In genomic region chr2:170222819-170223218, GRCm38 (mm10) we compare ENCODE assay signal across 8 mouse cellular contexts.
DNase-seq lines count a peak whose midpoint lies in the region; ATAC-seq and TF ChIP-seq lines count a peak whose summit lies in the region.

No protein-coding gene starts in this region.

- no peak for TF ChIP-seq EP300 in heart, postnatal 0 days (IDR thresholded peaks at IDR 0.05; ENCODE audit: low read depth)
- peak; percentile 70 for TF ChIP-seq EP300 in liver, postnatal 0 days (IDR thresholded peaks at IDR 0.05; ENCODE audit: low read depth)

- no peaks in the 10 kb centered on the region for H3K36me3 ChIP-seq in heart, embryonic 10.5 days
- H3K36me3 ChIP-seq in heart, postnatal 0 days (replicated peaks; ENCODE audit: control insufficient read depth, insufficient read depth, low read length) = no peaks in the 10 kb centered on the region
- H3K36me3 ChIP-seq in liver, postnatal 0 days (replicated peaks; ENCODE audit: insufficient read depth, low read length) = no peaks in the 10 kb centered on the region

- no peaks in the 10 kb centered on the region for H3K27me3 ChIP-seq in heart, embryonic 10.5 days (ENCODE audit: insufficient read depth, poor library complexity, severe bottlenecking)
- H3K27me3 ChIP-seq in heart, postnatal 0 days (ENCODE audit: control insufficient read depth, insufficient read depth, low read length) = no peaks in the 10 kb centered on the region
- H3K27me3 ChIP-seq in liver, postnatal 0 days (ENCODE audit: insufficient read depth, low read length) = no peaks in the 10 kb centered on the region

- TF ChIP-seq POLR2A in brain, embryonic 14.5 days (IDR thresholded peaks at IDR 0.05; ENCODE audit: borderline replicate concordance, extremely low read depth, insufficient read depth, insufficient read length, poor library complexity, severe bottlenecking) = no peak

- no peak overlapping the region; the same call in 1 of the 2 replicates for H3K9ac ChIP-seq in heart, postnatal 0 days (replicated peaks; ENCODE audit: low read depth, low read length)
- no peak overlapping the region for H3K9ac ChIP-seq in liver, postnatal 0 days (replicated peaks)

- peak overlapping the region; percentile 51 for H3K4me2 ChIP-seq in heart, postnatal 0 days (ENCODE audit: low read depth, low read length)
- H3K4me2 ChIP-seq in liver, postnatal 0 days (ENCODE audit: low read depth, low read length) = peak overlapping the region; percentile 83

- ATAC-seq in heart, postnatal 0 days (ENCODE audit: insufficient read depth, low read depth) = no peak
- peak; percentile 32 for ATAC-seq in liver, postnatal 0 days

- no peak for TF ChIP-seq CTCF in brain, embryonic 14.5 days (IDR thresholded peaks at IDR 0.05; ENCODE audit: borderline replicate concordance, extremely low read depth, insufficient read depth, insufficient read length)
- TF ChIP-seq CTCF in heart, postnatal 0 days (IDR thresholded peaks at IDR 0.05; ENCODE audit: low read depth) = no peak
- no peak for TF ChIP-seq CTCF in liver, postnatal 0 days (IDR thresholded peaks at IDR 0.05; ENCODE audit: low read depth)

- no peaks in the 10 kb centered on the region for H3K9me3 ChIP-seq in heart, embryonic 10.5 days
- no peaks in the 10 kb centered on the region for H3K9me3 ChIP-seq in heart, postnatal 0 days (replicated peaks; ENCODE audit: control insufficient read depth, low read length)
- no peaks in the 10 kb centered on the region for H3K9me3 ChIP-seq in liver, postnatal 0 days (ENCODE audit: low read length)

- peak; percentile 85 for DNase-seq in heart, embryonic 10.5 days (ENCODE audit: low spot score)
- no peak for DNase-seq in heart, postnatal 36 days
- DNase-seq in brain, embryonic 14.5 days (ENCODE audit: low read depth) = peak; percentile 83
- peak; percentile 56 for DNase-seq in heart, postnatal 0 days (ENCODE audit: low spot score)
- DNase-seq in liver, postnatal 0 days = no peak
- DNase-seq in layer of hippocampus, adult 8-10 months (ENCODE audit: low spot score in 2 of 2) = no peak
- no peak for DNase-seq in testis, postnatal 14 days (ENCODE audit: low spot score)
- no peak for DNase-seq in adrenal gland, postnatal 25 days

- peak overlapping the region; percentile 92 for H3K27ac ChIP-seq in heart, embryonic 10.5 days
- peak overlapping the region; percentile 37 for H3K27ac ChIP-seq in heart, postnatal 0 days (ENCODE audit: low read depth)
- peak overlapping the region; percentile 34; the same call in 1 of the 2 replicates for H3K27ac ChIP-seq in liver, postnatal 0 days (ENCODE audit: low read depth)

- peak overlapping the region; percentile 59 for H3K4me3 ChIP-seq in heart, embryonic 10.5 days
- peak overlapping the region; percentile 4; the same call in 1 of the 2 replicates for H3K4me3 ChIP-seq in heart, postnatal 0 days (ENCODE audit: low read depth, low read length)
- no peak overlapping the region for H3K4me3 ChIP-seq in liver, postnatal 0 days (ENCODE audit: low read depth, low read length)

- 2% methylated on average over 6 of the region's 6 CpGs for WGBS in heart, embryonic 10.5 days
- WGBS in heart, postnatal 0 days = 1% methylated on average over 6 of the region's 6 CpGs
- WGBS in liver, postnatal 0 days (ENCODE audit: insufficient replicate concordance) = 4% methylated on average over 6 of the region's 6 CpGs

- intact Hi-C loops in heart, postnatal 36 days (cut with DNase I) = loop anchor here (5.0 kb wide), 1 partner anchor 44 kb away; no protein-coding TSS in a partner anchor

- peaks cover 58% of the 10 kb centered on the region for H3K4me1 ChIP-seq in heart, embryonic 10.5 days
- peaks cover 27% of the 10 kb centered on the region for H3K4me1 ChIP-seq in heart, postnatal 0 days (ENCODE audit: control insufficient read depth, insufficient read depth)
- peaks cover 44% of the 10 kb centered on the region for H3K4me1 ChIP-seq in liver, postnatal 0 days (ENCODE audit: insufficient read depth)

Comparison
In these comparisons a context has a peak if more than half of its experiments do, and no peak if none do; other contexts are left out.
1. DNase-seq: peak in heart, embryonic 10.5 days (single experiment), brain, embryonic 14.5 days (single experiment) and heart, postnatal 0 days (single experiment); none in heart, postnatal 36 days (0 of 2), liver, postnatal 0 days (single experiment), layer of hippocampus, adult 8-10 months (0 of 2), testis, postnatal 14 days (single experiment) and adrenal gland, postnatal 25 days (single experiment).
2. H3K27ac ChIP-seq: peak in every context shown above with its lines; median percentile 92 in heart, embryonic 10.5 days; 37 in heart, postnatal 0 days; 34 in liver, postnatal 0 days.